Mouse (Mus musculus) layer of hippocampus, adult 2 months (tissue): ENCODE data around the gene Strn4. TPM values are rescaled to one million over a fixed set of nuclear protein-coding genes. Genes with fewer than 3 reads are reported as not detected.

Source experiments
- DNase-seq, 2 experiments: peaks; one replicate each; pipeline ENCODE4 v3.0.0; 2022; ENCODE audit warnings: low spot score in 2 of 2
- H3K27ac ChIP-seq: fragments of 200-600 bp; 2 replicates; pipeline ENCODE4 v1.8.1; 2022
- H3K4me3 ChIP-seq: fragments of 200-600 bp; 2 replicates; pipeline ENCODE4 v1.8.1; 2022; ENCODE audit warnings: mild to moderate bottlenecking
- CTCF ChIP-seq: fragments of 200-600 bp; conservative IDR thresholded peaks from 2 replicates; pipeline ENCODE4 v1.8.1; 2022; ENCODE audit warnings: antibody characterized with exemption, mild to moderate bottlenecking, moderate library complexity
- total RNA-seq, 2 experiments: library from RNA; stranded (reverse); gene quantifications; 2 replicates each; pipeline ENCODE4 v1.2.3; 2021

The Strn4 gene
- total RNA-seq, 2 experiments from 2014 or later: 286 to 314 TPM

DNA sequence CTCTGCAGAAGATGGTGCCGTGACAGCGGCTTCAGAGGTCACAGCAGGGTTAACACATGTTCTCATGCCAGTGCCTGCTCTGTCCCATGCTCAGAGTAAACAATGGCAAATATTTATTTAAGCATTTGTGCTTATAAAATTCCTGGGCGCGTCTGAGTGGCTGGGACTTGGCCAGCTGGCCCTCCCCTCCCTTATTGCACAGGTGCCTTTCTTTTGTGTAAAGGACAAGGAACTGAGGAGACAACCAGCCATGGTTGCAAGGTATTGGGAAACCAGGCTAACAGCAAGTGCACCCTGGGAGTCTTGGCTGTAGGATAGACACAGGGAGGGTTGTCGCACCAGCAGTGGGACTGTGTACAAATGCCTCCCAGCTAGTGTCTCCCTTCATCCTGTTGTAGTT is 23.4 kb upstream of the Strn4 start:
- Histone ChIP-seq H3K27ac (no peak overlapping the region), H3K4me3 (no peak overlapping the region)
- DNase-seq: no peak
- TF ChIP-seq CTCF: no peak

GRCm38 (mm10) chr7:16793010-16793725 is 22.5 kb upstream of the Strn4 start:
- no peak overlapping the region for H3K27ac ChIP-seq
- no peak for TF ChIP-seq CTCF
- H3K4me3 ChIP-seq: no peak overlapping the region
- DNase-seq: no peak

DNA sequence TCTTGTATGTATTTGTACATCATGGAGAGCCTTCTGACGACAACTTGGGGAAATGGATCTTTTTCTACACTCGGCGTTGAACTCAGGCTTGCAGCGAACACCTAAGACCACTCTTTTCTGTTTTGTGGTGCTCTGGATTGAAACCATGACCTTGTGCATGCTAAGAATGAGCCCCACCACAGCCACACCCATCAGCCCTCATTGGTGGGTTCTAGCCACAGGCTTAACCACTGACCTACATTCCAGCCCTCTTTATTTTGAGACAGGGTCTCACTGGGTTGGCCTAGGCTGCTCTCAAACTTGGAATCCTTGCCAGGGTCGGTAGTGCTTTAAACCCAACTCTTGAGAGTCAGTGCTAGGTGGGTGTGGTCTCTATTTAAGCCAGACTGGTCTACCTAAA is 20.8 kb upstream of the Strn4 start:
- H3K4me3 ChIP-seq: no peak overlapping the region
- no peak for DNase-seq
- TF ChIP-seq CTCF: no peak
- H3K27ac ChIP-seq: no peak overlapping the region

GRCm38 (mm10) chr7:16804409-16805028 is 11.2 kb upstream of the Strn4 start:
- peak; percentile 87 for TF ChIP-seq CTCF
- no peak overlapping the region for H3K27ac ChIP-seq
- no peak for DNase-seq
- H3K4me3 ChIP-seq: no peak overlapping the region

DNA sequence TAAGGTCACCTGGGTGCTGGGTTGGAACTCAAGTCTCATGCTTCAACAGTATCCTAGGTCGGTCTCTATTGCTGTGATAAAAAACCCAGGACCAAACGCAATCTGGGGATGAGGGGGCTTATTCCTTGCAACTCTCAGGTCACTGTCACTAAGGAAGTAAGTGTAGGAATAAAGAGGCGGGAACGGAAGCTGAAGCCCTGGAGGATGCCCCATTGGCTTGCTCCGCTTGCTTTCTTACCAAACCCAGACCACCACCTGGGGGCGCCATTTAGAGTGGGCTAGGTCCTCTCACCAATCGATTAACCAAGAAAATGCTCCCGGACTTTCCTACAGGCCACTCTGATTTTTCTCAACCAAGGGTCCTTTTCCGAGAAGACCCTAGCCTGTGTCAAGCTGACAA is 7.8 kb upstream of the Strn4 start:
- TF ChIP-seq CTCF: peak; percentile 65
- DNase-seq: no peak

GRCm38 (mm10) chr7:16808647-16809046 is 7.0 kb upstream of the Strn4 start:
- no peak overlapping the region for H3K27ac ChIP-seq

More for the DNA sequence above, 7.8 kb upstream of the Strn4 start:
- Histone ChIP-seq H3K27ac (no peak overlapping the region), H3K4me3 (no peak overlapping the region)

GRCm38 (mm10) chr7:16809739-16810138 is 6.0 kb upstream of the Strn4 start:
- peak; percentile 98; the same call in 1 of the 2 replicates for TF ChIP-seq CTCF
- H3K27ac ChIP-seq: no peak overlapping the region
- peak; percentile 69 to 81 for DNase-seq
- no peak overlapping the region for H3K4me3 ChIP-seq

More at GRCm38 (mm10) chr7:16808647-16809046, 7.0 kb upstream of the Strn4 start:
- TF ChIP-seq CTCF: no peak
- no peak overlapping the region for H3K4me3 ChIP-seq
- no peak for DNase-seq

DNA sequence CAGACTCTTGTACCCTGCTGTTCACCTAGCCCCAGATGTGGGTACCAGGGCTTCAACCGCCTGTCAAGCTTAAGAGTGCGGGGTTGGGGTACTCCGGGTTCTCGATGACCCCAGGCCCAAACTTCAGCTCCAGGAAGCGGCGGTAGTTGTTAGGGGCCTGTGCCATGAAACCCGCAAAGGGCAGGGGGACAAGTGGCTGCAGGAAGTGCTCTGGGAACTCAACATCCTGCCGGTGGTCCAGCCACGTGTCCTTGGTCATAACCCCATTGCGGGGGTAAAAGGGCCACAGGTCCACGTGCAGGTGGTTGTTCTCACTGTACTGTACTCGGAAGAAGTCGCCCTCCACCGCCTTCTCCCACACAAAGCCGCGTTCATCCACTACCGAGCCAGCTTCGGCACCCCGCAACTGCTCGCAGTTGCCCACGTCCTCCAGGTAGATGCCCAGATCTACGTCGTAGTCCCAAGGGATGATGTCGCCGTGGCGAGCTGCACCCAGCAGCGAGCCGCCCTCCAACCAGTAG is 5.2 kb upstream of the Strn4 start:
- no peak for TF ChIP-seq CTCF
- DNase-seq: no peak
- Histone ChIP-seq H3K4me3 (peak overlapping the region; percentile 64), H3K27ac (peak overlapping the region; percentile 94)

DNA sequence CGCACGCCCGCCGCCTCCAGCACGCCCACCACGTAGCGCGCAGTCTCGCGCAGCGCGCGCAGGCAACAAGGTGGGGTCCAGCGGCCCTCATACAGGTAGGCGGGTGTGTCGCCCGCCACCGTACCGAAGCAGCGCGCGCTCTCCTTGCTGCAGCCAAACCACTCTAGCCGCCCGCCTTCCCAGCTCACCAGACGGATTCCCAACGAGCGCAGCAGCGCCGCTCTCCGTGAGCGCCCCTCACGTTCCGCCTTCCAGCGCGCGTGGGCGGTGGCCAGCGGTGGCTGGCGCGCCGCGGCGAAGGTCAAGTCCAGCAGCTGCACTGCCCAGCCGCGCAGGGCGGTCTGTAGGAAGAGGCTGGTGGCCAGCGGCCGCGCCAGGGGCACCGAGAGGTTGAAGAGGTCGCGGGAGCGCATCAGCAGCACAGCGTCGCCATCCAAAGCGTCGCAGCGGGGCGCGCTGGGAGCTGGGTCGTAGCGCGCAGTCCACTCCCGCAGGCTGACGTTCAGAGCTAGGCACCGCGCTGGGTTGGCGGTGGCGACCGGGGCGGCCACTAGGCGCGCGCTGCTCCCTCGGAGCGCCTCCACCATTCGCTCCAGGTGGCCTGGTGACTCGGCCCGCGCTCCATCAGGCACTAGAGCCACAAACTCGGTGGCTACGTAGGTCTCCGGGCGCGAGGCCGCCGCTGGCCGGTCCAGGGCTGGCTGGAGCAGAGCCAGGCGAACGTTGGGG is 4.6 kb upstream of the Strn4 start:
- H3K27ac ChIP-seq: peak overlapping the region; percentile 94
- peak; percentile 64 for TF ChIP-seq CTCF
- H3K4me3 ChIP-seq: peak overlapping the region; percentile 64
- peak in 1 of 2 experiments; percentile 57 for DNase-seq

GRCm38 (mm10) chr7:16811649-16812070 is 4.0 kb upstream of the Strn4 start:
- Histone ChIP-seq H3K27ac (peak overlapping the region; percentile 94), H3K4me3 (peak overlapping the region; percentile 64)
- DNase-seq: no peak
- no peak for TF ChIP-seq CTCF

GRCm38 (mm10) chr7:16812505-16812904 is 3.2 kb upstream of the Strn4 start:
- Histone ChIP-seq H3K27ac (peak overlapping the region; percentile 94; the same call in 1 of the 2 replicates), H3K4me3 (no peak overlapping the region)
- DNase-seq: no peak
- peak; percentile 81 for TF ChIP-seq CTCF

GRCm38 (mm10) chr7:16816078-16816474 is 387 bp downstream of the Strn4 start:
- Histone ChIP-seq H3K27ac (peak overlapping the region; percentile 100), H3K4me3 (peak overlapping the region; percentile 98)
- TF ChIP-seq CTCF: no peak
- DNase-seq: peak; percentile 56 to 80
